Mouse (Mus musculus) forebrain, embryonic 14.5 days (tissue): ENCODE results near the gene Onecut3. TPM values are rescaled to one million over a fixed set of nuclear protein-coding genes. Genes with fewer than 3 reads are reported as not detected.

Source experiments
- polyA plus RNA-seq: library from polyadenylated mRNA; unstranded; fragments of >200 nt; fragmentation: Nextera tagmentation; extraction: Ambion mirVana; gene quantifications from 2 replicates; pipeline ENCODE4 v1.2.1, GENCODE M21; 2014

The Onecut3 gene
- polyA plus RNA-seq, 1 experiment from 2014 or later = 0.34 TPM

Other genes starting within 250 kb of the Onecut3 start
- gene Ndufs7, start 245.7 kb upstream of the Onecut3 start, polyA plus RNA-seq = 269 and 351 TPM in 2 replicates
- gene Gamt, start 233.8 kb upstream of the Onecut3 start, polyA plus RNA-seq = 18.7 and 21.0 TPM in 2 replicates
- gene Dazap1, start 233.3 kb upstream of the Onecut3 start, polyA plus RNA-seq = 44.5 and 46.0 TPM in 2 replicates
- 694 and 922 TPM in 2 replicates for gene Rps15, start 202.4 kb upstream of the Onecut3 start, polyA plus RNA-seq
- 154 and 213 TPM in 2 replicates for gene Apc2, start 198.9 kb upstream of the Onecut3 start, polyA plus RNA-seq
- gene 2310011J03Rik, start 174.3 kb upstream of the Onecut3 start, polyA plus RNA-seq = 39.2 and 40.8 TPM in 2 replicates
- 1.6 and 2.4 TPM in 2 replicates for gene Pcsk4, start 165.3 kb upstream of the Onecut3 start, polyA plus RNA-seq
- gene Reep6, start 164.9 kb upstream of the Onecut3 start, polyA plus RNA-seq = 2.3 and 2.7 TPM in 2 replicates
- 0.48 and 0.52 TPM in 2 replicates for gene Adamtsl5, start 146.4 kb upstream of the Onecut3 start, polyA plus RNA-seq
- 1.2 and 1.9 TPM in 2 replicates for gene Plk5, start 138.4 kb upstream of the Onecut3 start, polyA plus RNA-seq
- 16.9 and 17.8 TPM in 2 replicates for gene Mex3d, start 107.2 kb upstream of the Onecut3 start, polyA plus RNA-seq
- gene Mbd3, start 95.3 kb upstream of the Onecut3 start, polyA plus RNA-seq = 216 and 221 TPM in 2 replicates
- gene Uqcr11, start 88.0 kb upstream of the Onecut3 start, polyA plus RNA-seq = 628 and 893 TPM in 2 replicates
- gene Tcf3, start 61.2 kb upstream of the Onecut3 start, polyA plus RNA-seq = 64.4 and 73.5 TPM in 2 replicates
- 0.30 and 0.33 TPM in 2 replicates for gene Atp8b3, start 44.3 kb downstream of the Onecut3 start, polyA plus RNA-seq
- 22.3 and 28.8 TPM in 2 replicates for gene Rexo1, start 66.7 kb downstream of the Onecut3 start, polyA plus RNA-seq
- gene Klf16, start 82.5 kb downstream of the Onecut3 start, polyA plus RNA-seq = 6.2 and 6.6 TPM in 2 replicates
- gene Abhd17a, start 95.5 kb downstream of the Onecut3 start, polyA plus RNA-seq = 118 and 126 TPM in 2 replicates
- 57.7 and 61.9 TPM in 2 replicates for gene Scamp4, start 108.0 kb downstream of the Onecut3 start, polyA plus RNA-seq
- gene Adat3, start 108.0 kb downstream of the Onecut3 start, polyA plus RNA-seq = 3.6 and 7.4 TPM in 2 replicates
- gene Gm49322, start 111.2 kb downstream of the Onecut3 start, polyA plus RNA-seq = 1.1 and 1.6 TPM in 2 replicates
- 35.9 and 49.2 TPM in 2 replicates for gene Csnk1g2, start 128.0 kb downstream of the Onecut3 start, polyA plus RNA-seq
- 42.6 and 52.2 TPM in 2 replicates for gene Btbd2, start 162.2 kb downstream of the Onecut3 start, polyA plus RNA-seq
- 43.1 and 49.1 TPM in 2 replicates for gene Mknk2, start 183.3 kb downstream of the Onecut3 start, polyA plus RNA-seq
- 35.7 and 37.2 TPM in 2 replicates for gene Mob3a, start 207.1 kb downstream of the Onecut3 start, polyA plus RNA-seq
- gene Izumo4, start 207.3 kb downstream of the Onecut3 start, polyA plus RNA-seq = 16.0 and 21.5 TPM in 2 replicates
- gene Ap3d1, start 247.4 kb downstream of the Onecut3 start, polyA plus RNA-seq = 81.0 and 99.5 TPM in 2 replicates